Mouse (Mus musculus): ENCODE measurements around the gene Vps18.

The Vps18 gene

DNA sequence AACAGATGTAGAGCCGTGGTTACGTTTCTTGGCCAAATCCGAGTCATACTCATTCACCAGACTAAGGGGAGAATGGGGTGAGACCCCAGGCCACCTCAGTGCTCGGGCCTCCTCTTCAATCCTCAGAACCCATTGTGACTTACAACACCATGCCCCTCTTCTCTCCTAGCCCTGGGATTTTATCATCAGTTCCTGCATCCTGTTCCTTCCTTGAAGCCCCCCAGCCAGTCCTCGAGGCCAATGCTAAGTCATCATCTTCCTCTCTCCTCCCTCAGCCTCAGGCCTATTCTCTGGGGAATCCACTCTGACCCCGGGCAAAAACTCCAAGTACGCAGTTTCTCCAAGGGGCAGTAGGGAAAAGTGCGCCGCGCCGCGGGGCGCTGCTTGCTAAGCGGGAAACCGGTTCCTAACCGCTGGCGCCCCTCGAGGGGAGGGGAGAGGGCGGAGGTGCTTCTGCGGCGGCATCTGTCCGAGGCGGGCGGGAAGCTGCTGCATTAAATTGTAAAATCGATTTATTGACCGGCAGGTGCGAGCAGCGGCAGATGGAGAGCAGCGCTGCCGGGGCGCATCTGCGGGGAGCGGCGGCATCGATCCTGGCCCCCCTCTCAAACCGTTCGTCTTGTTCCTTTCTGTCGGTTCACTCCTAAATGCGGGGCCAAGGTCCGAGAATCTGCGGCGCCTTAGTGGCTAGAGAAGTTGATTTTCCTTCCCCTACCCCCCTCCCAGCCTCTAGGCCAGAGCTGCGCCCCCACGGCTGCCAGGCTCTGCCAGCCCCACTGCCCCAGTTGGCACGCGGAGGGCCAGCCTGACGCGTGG, 33.4 kb downstream of the Vps18 start:
- DNase-seq (ENCODE audit: low read depth, low spot score) = no peak

DNA sequence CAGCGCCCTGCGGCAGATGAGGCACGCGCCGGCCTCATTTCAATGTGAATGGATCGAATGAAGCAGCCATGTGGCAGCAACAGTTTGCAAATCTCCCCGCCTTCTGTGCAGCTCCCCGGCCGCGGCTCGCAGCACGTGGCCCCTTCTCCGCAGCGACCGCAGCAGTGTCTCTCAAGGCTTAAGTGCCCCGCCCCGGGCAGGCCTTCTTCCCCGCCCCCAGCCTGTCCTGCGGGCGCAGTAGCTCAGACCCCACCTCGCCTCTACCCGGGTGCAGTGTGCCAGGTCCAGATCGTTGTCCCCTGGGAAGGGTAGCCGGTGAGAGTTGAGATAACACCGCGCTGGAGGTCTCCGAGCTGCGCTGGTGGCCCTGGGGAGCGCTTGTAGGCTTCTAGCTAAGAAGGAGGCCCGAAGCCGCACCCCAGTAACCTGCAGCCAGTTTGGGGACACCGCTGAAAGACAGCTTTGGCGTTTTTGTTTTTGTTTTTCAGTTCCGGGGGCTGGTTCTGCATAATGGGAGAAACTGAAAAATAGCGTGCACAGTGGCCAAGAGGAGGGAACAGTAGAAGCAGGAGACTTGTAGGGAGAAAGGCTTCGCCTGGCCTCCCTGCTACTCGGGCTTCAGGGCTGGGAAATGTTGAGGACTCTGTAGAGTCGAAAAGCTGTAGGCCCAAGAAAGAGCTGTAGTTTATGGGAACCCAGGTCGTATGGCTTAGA, 34.2 kb downstream of the Vps18 start:
- DNase-seq (ENCODE audit: low read depth, low spot score) = peak; percentile 26

DNA sequence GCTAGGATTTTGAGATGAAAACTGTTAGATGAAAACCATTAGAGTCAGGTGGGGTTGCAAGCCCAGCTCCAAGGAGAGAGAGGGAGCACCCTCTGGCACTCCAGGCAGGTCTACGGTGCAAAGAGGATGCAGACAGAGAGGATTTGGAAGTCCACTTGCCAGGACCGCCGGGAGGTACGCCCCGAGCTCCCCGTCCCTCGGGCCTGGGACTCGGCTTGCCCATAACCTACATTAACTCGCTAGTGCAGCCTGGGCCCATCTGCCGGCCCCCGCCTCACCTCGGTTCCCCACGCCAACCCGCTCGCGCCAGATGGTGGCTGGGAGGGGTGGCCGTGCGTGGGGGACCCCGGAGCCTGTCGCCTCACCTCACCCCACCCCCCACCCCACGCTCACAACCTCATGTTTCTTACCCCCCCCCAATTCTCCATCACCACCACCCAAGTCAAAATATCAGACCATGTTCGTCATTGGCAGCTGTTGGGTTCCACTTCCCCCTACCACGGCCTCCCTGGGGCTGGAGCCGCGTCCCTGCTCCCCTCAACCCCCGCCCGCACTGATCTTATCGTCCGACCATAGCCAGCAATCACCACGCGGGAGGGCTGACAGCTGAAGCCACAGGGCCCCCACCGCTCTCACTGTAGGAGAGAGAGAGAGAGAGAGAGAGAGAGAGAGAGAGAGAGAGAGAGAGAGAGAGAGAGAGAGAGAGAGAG, 35.5 kb downstream of the Vps18 start:
- DNase-seq (ENCODE audit: low read depth, low spot score) = no peak

GRCm38 (mm10) chr2:119324576-119325318, 36.2 kb downstream of the Vps18 start:
- no peak for DNase-seq (ENCODE audit: low read depth, low spot score)

- no peak for DNase-seq (ENCODE audit: low read depth, low spot score)
Observed at GRCm38 (mm10) chr2:119325568-119326143, 37.1 kb downstream of the Vps18 start, which contains the start of gene Dll4. Gene Dll4, plus strand, starts transcription at chr2:119325784.

- DNase-seq (ENCODE audit: low read depth, low spot score) = no peak
Observed at GRCm38 (mm10) chr2:119326161-119327101, 37.9 kb downstream of the Vps18 start.

DNA sequence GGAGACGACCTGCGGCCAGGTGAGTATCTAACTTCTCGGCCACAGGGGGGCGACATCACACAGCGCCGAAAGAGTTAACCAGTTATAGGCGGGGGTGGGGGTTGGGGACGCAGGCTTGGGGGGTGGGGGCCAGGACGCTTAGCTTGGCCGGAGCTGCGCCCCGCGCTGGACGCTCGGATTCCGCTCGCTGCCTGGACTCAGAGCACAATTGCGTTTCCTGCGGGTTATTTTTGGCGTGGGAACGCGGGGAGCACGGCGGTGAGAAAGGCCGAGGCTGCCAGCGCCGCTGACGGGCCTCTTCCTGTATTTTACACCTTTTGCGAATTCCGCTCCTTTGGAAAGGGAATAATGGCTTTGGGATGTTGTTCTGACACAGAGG, 38.6 kb downstream of the Vps18 start:
- no peak for DNase-seq (ENCODE audit: low read depth, low spot score)

DNA sequence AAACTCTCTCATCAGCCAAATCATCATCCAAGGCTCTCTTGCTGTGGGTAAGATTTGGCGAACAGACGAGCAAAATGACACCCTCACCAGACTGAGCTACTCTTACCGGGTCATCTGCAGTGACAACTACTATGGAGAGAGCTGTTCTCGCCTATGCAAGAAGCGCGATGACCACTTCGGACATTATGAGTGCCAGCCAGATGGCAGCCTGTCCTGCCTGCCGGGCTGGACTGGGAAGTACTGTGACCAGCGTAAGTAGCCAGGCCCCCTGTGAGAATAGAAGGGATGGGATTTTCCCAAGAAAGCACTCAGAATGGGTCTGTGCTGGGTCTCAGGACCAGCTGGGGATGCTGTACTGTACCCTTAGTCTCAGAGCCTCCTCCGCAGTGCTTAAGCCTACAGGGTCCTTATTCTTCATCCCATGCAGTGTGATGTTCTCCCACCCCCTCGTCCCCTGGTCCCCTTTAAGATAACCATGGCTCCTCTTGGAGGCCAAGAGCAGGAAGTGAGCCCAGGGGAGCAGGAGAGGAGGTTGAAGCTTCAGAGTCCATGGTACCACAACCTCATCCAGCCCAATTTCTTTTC, 39.5 kb downstream of the Vps18 start:
- no peak for DNase-seq (ENCODE audit: low read depth, low spot score)

- DNase-seq (ENCODE audit: low read depth, low spot score) = no peak
Observed at GRCm38 (mm10) chr2:119328546-119328945, 40.0 kb downstream of the Vps18 start.

DNA sequence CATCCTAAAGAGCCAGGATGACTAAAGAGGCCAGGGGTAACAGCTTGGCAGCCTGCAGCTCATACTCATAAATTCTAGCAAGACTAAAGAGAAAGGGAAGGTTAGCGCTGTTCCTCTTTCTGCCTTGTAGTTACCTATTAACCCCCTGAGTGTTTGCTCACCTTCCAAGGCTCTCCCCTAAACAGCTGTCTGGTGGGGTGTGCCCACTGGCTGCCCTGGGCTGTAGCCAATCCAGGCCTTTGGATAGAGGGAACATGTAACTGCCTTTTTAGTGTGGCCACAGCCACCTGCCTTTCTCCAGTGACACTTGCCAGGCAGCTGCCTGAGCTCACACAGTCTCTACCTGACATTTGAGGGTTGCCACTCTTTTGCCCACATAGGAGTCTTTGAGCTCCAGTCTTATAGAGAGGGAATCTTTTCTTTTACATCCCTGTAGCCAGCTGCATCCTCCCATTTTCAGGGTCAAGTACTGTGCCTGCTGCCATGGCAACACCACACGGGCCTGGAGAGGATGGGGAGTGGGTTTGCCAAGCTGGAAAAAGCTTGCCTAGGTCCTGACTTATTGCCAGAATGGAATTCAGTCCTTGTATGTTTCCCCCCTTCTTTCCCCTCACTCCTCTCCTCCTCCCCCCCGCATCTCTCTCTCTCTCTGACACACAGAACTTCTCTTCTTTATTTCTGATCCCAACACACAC, 40.7 kb downstream of the Vps18 start:
- DNase-seq (ENCODE audit: low read depth, low spot score) = no peak

DNA sequence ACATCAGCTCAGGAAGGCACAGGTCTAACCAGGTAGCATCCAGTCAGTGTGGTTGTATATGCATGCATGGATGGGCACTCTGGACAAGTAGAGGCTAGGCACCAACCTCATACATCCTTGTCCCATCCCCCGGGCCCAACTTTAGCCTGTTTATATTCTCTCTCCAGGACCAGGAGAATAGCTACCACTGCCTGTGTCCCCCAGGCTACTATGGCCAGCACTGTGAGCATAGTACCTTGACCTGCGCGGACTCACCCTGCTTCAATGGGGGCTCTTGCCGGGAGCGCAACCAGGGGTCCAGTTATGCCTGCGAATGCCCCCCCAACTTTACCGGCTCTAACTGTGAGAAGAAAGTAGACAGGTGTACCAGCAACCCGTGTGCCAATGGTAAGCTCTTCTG, 42.3 kb downstream of the Vps18 start:
- DNase-seq (ENCODE audit: low read depth, low spot score) = no peak

DNA sequence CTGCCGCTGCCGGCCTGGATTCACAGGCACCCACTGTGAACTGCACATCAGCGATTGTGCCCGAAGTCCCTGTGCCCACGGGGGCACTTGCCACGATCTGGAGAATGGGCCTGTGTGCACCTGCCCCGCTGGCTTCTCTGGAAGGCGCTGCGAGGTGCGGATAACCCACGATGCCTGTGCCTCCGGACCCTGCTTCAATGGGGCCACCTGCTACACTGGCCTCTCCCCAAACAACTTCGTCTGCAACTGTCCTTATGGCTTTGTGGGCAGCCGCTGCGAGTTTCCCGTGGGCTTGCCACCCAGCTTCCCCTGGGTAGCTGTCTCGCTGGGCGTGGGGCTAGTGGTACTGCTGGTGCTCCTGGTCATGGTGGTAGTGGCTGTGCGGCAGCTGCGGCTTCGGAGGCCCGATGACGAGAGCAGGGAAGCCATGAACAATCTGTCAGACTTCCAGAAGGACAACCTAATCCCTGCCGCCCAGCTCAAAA, 43.7 kb downstream of the Vps18 start:
- no peak for DNase-seq (ENCODE audit: low read depth, low spot score)

- DNase-seq (ENCODE audit: low read depth, low spot score) = no peak
Observed at GRCm38 (mm10) chr2:119334135-119334534, 45.6 kb downstream of the Vps18 start.

GRCm38 (mm10) chr2:119334964-119335525, 46.5 kb downstream of the Vps18 start:
- DNase-seq (ENCODE audit: low read depth, low spot score) = no peak

GRCm38 (mm10) chr2:119335535-119335934, 47.0 kb downstream of the Vps18 start:
- DNase-seq (ENCODE audit: low read depth, low spot score) = no peak

DNA sequence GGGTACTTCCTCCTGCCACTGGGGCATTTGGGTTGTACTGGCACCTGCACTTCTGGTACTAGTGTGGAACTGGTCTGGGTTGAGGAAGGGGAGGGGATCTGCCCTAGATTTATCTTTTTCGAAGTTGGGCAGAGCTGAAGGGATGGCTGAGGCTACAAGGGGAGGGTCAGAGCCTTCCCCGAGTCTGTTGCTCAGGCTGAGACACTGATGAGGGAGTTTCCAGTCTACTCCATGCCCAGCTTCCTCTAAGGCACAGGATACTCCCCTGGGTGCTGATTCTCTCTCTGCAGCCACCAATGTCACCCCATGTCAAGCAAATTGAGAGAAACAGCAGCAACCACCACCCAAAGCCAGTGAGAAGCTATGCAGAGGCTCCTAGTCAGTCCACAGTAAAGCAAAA, 47.5 kb downstream of the Vps18 start:
- DNase-seq (ENCODE audit: low read depth, low spot score) = no peak

GRCm38 (mm10) chr2:119336470-119336869, 47.9 kb downstream of the Vps18 start:
- no peak for DNase-seq (ENCODE audit: low read depth, low spot score)

GRCm38 (mm10) chr2:119337425-119338265, 49.1 kb downstream of the Vps18 start:
- DNase-seq (ENCODE audit: low read depth, low spot score) = peak; percentile 29

All from telencephalon, adult 2 months (tissue).